28 mouse cellular contexts compared by ENCODE assay signal in genomic region chr10:79221606-79222005, GRCm38 (mm10). TPM values are rescaled to one million over a fixed set of nuclear protein-coding genes. Genes with fewer than 3 reads are reported as not detected.
DNase-seq lines count a peak whose midpoint lies in the region; ATAC-seq and TF ChIP-seq lines count a peak whose summit lies in the region.
"Had no signal": no experiment of that assay in that cellular context is flagged by ENCODE, and none has a peak within 500 bp of the region (broad histone marks: within the 10 kb centered on the region; RNA-seq: fewer than 3 reads in every experiment).

No protein-coding gene starts in this region.

- intact Hi-C loops in gastrocnemius, postnatal 14 days (cut with DNase I; ENCODE audit: low total_unique reads) = no loop called here

- H3K27me3 ChIP-seq in midbrain, embryonic 14.5 days (ENCODE audit: control insufficient read depth, insufficient read depth, low read length) = no peaks in the 10 kb centered on the region
- H3K27me3 ChIP-seq in midbrain, embryonic 16.5 days (ENCODE audit: control insufficient read depth, insufficient read depth, low read depth, low read length) = no peaks in the 10 kb centered on the region

- H3K4me1 ChIP-seq in midbrain, embryonic 14.5 days (ENCODE audit: control insufficient read depth, insufficient read depth, low read length) = no peaks in the 10 kb centered on the region
- H3K4me1 ChIP-seq in midbrain, embryonic 16.5 days (ENCODE audit: control insufficient read depth, insufficient read depth, low read length) = no peaks in the 10 kb centered on the region

- peak; percentile 5 for DNase-seq in midbrain, embryonic 14.5 days
- peak; percentile 1 for DNase-seq in brain, embryonic 14.5 days (ENCODE audit: low read depth)
- peak; percentile 58 for DNase-seq in fat pad, adult 2 months (ENCODE audit: extremely low read depth, low read depth, low spot score)
- DNase-seq in gonadal fat pad, adult 2 months (ENCODE audit: low read depth) = peak; percentile 78
- no peak for DNase-seq in layer of hippocampus, postnatal 10 days (ENCODE audit: low spot score in 2 of 2)
- DNase-seq in gastrocnemius, postnatal 14 days = no peak
- no peak for DNase-seq in adrenal gland, adult 8-10 months
- DNase-seq: adrenal gland, adult 2 months; adrenal gland, postnatal 10 days; adrenal gland, postnatal 14 days; adrenal gland, postnatal 25 days; adrenal gland, postnatal 36 days; B cell, adult 2 months; cerebellum, adult 11 months; cerebellum, adult 11-12 months; cerebellum, adult 18-20 months; cerebellum, adult 2 months had no signal

- no peak overlapping the region for H3K27ac ChIP-seq in midbrain, embryonic 14.5 days (replicated peaks; ENCODE audit: low read depth, low read length)
- H3K27ac ChIP-seq in midbrain, embryonic 16.5 days (ENCODE audit: low read length) = no peak overlapping the region

- H3K4me3 ChIP-seq in midbrain, embryonic 14.5 days (replicated peaks; ENCODE audit: low read depth, low read length) = no peak overlapping the region
- no peak overlapping the region for H3K4me3 ChIP-seq in midbrain, embryonic 16.5 days (ENCODE audit: low read depth, low read length)

- no peaks in the 10 kb centered on the region for H3K36me3 ChIP-seq in midbrain, embryonic 14.5 days (ENCODE audit: control insufficient read depth, insufficient read depth, low read length)
- H3K36me3 ChIP-seq in midbrain, embryonic 16.5 days (ENCODE audit: control insufficient read depth, insufficient read depth, low read length) = no peaks in the 10 kb centered on the region
- H3K36me3 ChIP-seq: G1E had no signal

- H3K9ac ChIP-seq in midbrain, embryonic 14.5 days (replicated peaks; ENCODE audit: low read length) = no peak overlapping the region
- H3K9ac ChIP-seq in midbrain, embryonic 16.5 days (ENCODE audit: low read depth, low read length) = no peak overlapping the region

- ATAC-seq in midbrain, embryonic 14.5 days (ENCODE audit: low FRiP score, low TSS enrichment) = no peak
- ATAC-seq in midbrain, embryonic 16.5 days = no peak
- ATAC-seq: activated CD4-positive, CD25-positive, alpha-beta regulatory T cell, adult 4 months; CD4-positive, CD25-positive, alpha-beta regulatory T cell, adult 4 months; Patski had no signal

- H3K4me2 ChIP-seq in midbrain, embryonic 14.5 days (ENCODE audit: low read length) = no peak overlapping the region
- no peak overlapping the region for H3K4me2 ChIP-seq in midbrain, embryonic 16.5 days (ENCODE audit: low read length)

- no peak for TF ChIP-seq POLR2A in brain, embryonic 14.5 days (IDR thresholded peaks at IDR 0.05; ENCODE audit: borderline replicate concordance, extremely low read depth, insufficient read depth, insufficient read length, poor library complexity, severe bottlenecking)

- H3K9me3 ChIP-seq in midbrain, embryonic 14.5 days (ENCODE audit: control insufficient read depth, low read length) = no peaks in the 10 kb centered on the region
- no peaks in the 10 kb centered on the region for H3K9me3 ChIP-seq in midbrain, embryonic 16.5 days (replicated peaks; ENCODE audit: control insufficient read depth, low read length, poor library complexity, severe bottlenecking)
- H3K9me3 ChIP-seq: G1E had no signal

- no peak for TF ChIP-seq CTCF in brain, embryonic 14.5 days (IDR thresholded peaks at IDR 0.05; ENCODE audit: borderline replicate concordance, extremely low read depth, insufficient read depth, insufficient read length)

RNA-seq across cellular contexts. Expression of gene Vmn2r81, which starts 25.9 kb away (rescaled TPM):
- polyA plus RNA-seq in midbrain, embryonic 14.5 days (2014; fragmentation: Nextera tagmentation; extraction: Ambion mirVana) = not detected in 2 replicates
- polyA plus RNA-seq in midbrain, embryonic 16.5 days (2015; fragmentation: Nextera tagmentation; extraction: Ambion mirVana) = not detected in 2 replicates
- not detected in 2 replicates for polyA plus RNA-seq in brain, embryonic 14.5 days (2012; rRNA removed)
- polyA plus RNA-seq in gonadal fat pad, adult 2 months (2012; rRNA removed) = not detected in 2 replicates
- not detected for total RNA-seq in layer of hippocampus, postnatal 10 days (2021)
- not detected for total RNA-seq in gastrocnemius, postnatal 14 days (2021)
- total RNA-seq in adrenal gland, adult 8-10 months (2022) = not detected
- total RNA-seq: adrenal gland, adult 18-20 months; adrenal gland, adult 2 months; adrenal gland, postnatal 10 days; adrenal gland, postnatal 14 days; adrenal gland, postnatal 25 days; adrenal gland, postnatal 36 days; adrenal gland, postnatal 4 days; CH12.LX; ES-E14; G1E; MEL had no signal
- polyA plus RNA-seq: activated CD4-positive, CD25-positive, alpha-beta regulatory T cell, adult 4 months; adrenal gland, adult 2 months; C2C12; cerebellum, adult 2 months; G1E; Patski had no signal

Comparison
In these comparisons a context has a peak if more than half of its experiments do, and no peak if none do; other contexts are left out.
1. DNase-seq: peak in midbrain, embryonic 14.5 days (single experiment), brain, embryonic 14.5 days (single experiment), fat pad, adult 2 months (single experiment) and gonadal fat pad, adult 2 months (single experiment); none in layer of hippocampus, postnatal 10 days (0 of 2), gastrocnemius, postnatal 14 days (single experiment) and adrenal gland, adult 8-10 months (single experiment).